Mouse (Mus musculus) cerebellum, adult 2 months (tissue): ENCODE measurements around the gene Tssc4.

Source experiments
- CTCF ChIP-seq: fragments of 200-500 bp; IDR thresholded peaks from 2 replicates; pipeline ENCODE4 v1.5.1; 2011; ENCODE audit warnings: low read depth, mild to moderate bottlenecking, control low read depth, low read length, moderate library complexity, borderline replicate concordance; ENCODE audit not compliant: insufficient read depth
- POLR2A ChIP-seq: fragments of 200-500 bp; IDR thresholded peaks from 2 replicates; pipeline ENCODE4 v1.6.1; 2011; ENCODE audit warnings: low read length, control low read depth, borderline replicate concordance; ENCODE audit not compliant: insufficient read depth

DNA sequence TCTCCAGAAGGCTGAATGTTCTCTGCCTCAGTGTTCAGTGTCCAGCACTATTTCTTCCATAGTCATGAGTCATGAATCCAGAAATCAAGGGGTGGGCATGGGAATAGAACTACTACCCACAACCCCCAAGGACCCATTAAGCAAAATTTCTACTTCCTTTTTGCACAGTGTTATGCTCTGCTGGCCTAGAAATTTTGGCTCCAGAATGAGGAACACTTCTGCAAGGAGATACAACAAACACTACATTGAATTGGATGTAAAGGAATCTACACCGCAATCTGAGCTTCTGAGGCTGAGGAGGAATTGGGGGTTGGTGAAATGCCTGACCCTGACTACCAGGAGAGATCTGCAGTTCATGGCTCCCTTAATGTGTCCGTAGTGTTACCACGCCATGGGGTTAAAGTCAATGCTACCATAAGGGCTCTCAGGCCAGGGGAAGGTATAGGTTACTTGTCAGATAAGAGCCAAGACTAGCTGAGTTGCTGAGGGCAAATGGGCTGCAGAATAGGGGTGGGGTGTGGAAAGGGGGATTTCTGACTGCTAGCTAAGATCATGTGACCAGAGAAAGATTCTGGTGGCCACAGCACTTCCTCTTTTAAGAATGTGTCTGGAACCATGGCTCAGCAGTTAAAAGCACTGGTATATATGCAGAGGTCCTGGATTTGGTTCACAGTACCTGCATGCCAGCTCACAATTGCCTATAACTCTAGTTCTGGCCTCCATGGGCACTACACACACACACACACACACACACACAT lies 30.7 kb upstream of the Tssc4 start:
- TF ChIP-seq CTCF (no peak), POLR2A (no peak)
